Mouse (Mus musculus) ES-Bruce4 (cell line): ENCODE data around the gene Xpnpep2. TPM values are rescaled to one million over a fixed set of nuclear protein-coding genes. Genes with fewer than 3 reads are reported as not detected.

Experiments used
- H3K27ac ChIP-seq: 2 replicates; pipeline ENCODE4 v1.5.1; 2012; ENCODE audit warnings: low read length, inconsistent platforms; ENCODE audit not compliant: insufficient read depth
- H3K27me3 ChIP-seq: 2 replicates; pipeline ENCODE4 v1.6.1; 2012; ENCODE audit warnings: mild to moderate bottlenecking, low read length, inconsistent platforms; ENCODE audit not compliant: control insufficient read depth, poor library complexity, insufficient read depth, severe bottlenecking
- H3K36me3 ChIP-seq: 2 replicates; pipeline ENCODE4 v1.6.1; 2012; ENCODE audit warnings: inconsistent platforms, mild to moderate bottlenecking, low read length, moderate library complexity; ENCODE audit not compliant: control insufficient read depth, poor library complexity, insufficient read depth, severe bottlenecking
- H3K4me1 ChIP-seq: one replicate; pipeline ENCODE4 v1.8.1; 2011; ENCODE audit warnings: low read length; ENCODE audit not compliant: control insufficient read depth, insufficient read depth
- H3K4me3 ChIP-seq: 2 replicates; pipeline ENCODE4 v1.5.1; 2011; ENCODE audit warnings: low read depth, mild to moderate bottlenecking, low read length
- H3K9ac ChIP-seq: 2 replicates; pipeline ENCODE4 v1.6.1; 2012; ENCODE audit warnings: low read depth, mild to moderate bottlenecking, inconsistent platforms; ENCODE audit not compliant: poor library complexity, severe bottlenecking
- H3K9me3 ChIP-seq: replicated peaks from 2 replicates; pipeline ENCODE4 v1.6.1; 2012; ENCODE audit warnings: mild to moderate bottlenecking, low read length, inconsistent platforms; ENCODE audit not compliant: control insufficient read depth, poor library complexity, insufficient read depth, severe bottlenecking
- CTCF ChIP-seq: IDR thresholded peaks from one replicate; pipeline ENCODE4 v1.8.1; 2011; ENCODE audit warnings: low read depth, low read length
- EP300 ChIP-seq: IDR thresholded peaks from 2 replicates; pipeline ENCODE4 v1.6.1; 2011; ENCODE audit warnings: low read depth, low read length; ENCODE audit not compliant: insufficient read depth
- POLR2A ChIP-seq: IDR thresholded peaks from one replicate; pipeline ENCODE4 v1.8.1; 2011; ENCODE audit warnings: low read length; ENCODE audit not compliant: insufficient read depth
- polyA plus RNA-seq: library from polyadenylated mRNA; stranded (reverse); fragments of >200 nt; gene quantifications from 2 replicates; pipeline ENCODE4 v1.2.4, GENCODE M21; 2011; ENCODE audit warnings: low read depth; ENCODE audit not compliant: missing spikeins, insufficient read depth, insufficient read length

Gene Xpnpep2
- polyA plus RNA-seq = 0.21 TPM in 1 of 2 replicates, not detected in the other

GRCm38 (mm10) chrX:48108394-48109315 is at the start of gene Xpnpep2:
Xpnpep2 (plus strand) TSS chrX:48108725.
- H3K27ac ChIP-seq = no peak within 1 kb of the TSS
- no peak within 1 kb of the TSS for H3K4me3 ChIP-seq
- H3K4me1 ChIP-seq = no peaks in the 10 kb centered on the region
- no peak for TF ChIP-seq EP300
- TF ChIP-seq POLR2A = no peak
- TF ChIP-seq CTCF = no peak
- H3K9ac ChIP-seq = no peak within 1 kb of the TSS
- H3K27me3 ChIP-seq = no peaks in the 10 kb centered on the region
- H3K9me3 ChIP-seq = no peaks in the 10 kb centered on the region
- no peaks in the 10 kb centered on the region for H3K36me3 ChIP-seq

- no peak overlapping the region for H3K9ac ChIP-seq
- no peak overlapping the region for H3K27ac ChIP-seq
- H3K27me3 ChIP-seq = no peaks in the 10 kb centered on the region
- H3K4me3 ChIP-seq = no peak overlapping the region
- no peak for TF ChIP-seq POLR2A
- TF ChIP-seq EP300 = no peak
- TF ChIP-seq CTCF = no peak
- H3K9me3 ChIP-seq = no peaks in the 10 kb centered on the region
- no peaks in the 10 kb centered on the region for H3K4me1 ChIP-seq
- no peaks in the 10 kb centered on the region for H3K36me3 ChIP-seq
Observed at GRCm38 (mm10) chrX:48062481-48062880, 46.0 kb upstream of the Xpnpep2 start.

- Histone ChIP-seq H3K9ac (no peak overlapping the region), H3K4me3 (no peak overlapping the region), H3K27me3 (no peaks in the 10 kb centered on the region), H3K36me3 (no peaks in the 10 kb centered on the region), H3K27ac (peak overlapping the region; percentile 33; the same call in 1 of the 2 replicates), H3K9me3 (no peaks in the 10 kb centered on the region), H3K4me1 (no peaks in the 10 kb centered on the region)
- no peak for TF ChIP-seq CTCF
- TF ChIP-seq EP300 = peak; percentile 82
Observed at GRCm38 (mm10) chrX:48064166-48064853, 44.2 kb upstream of the Xpnpep2 start.

GRCm38 (mm10) chrX:48066891-48067290 is 41.6 kb upstream of the Xpnpep2 start:
- H3K36me3 ChIP-seq = no peaks in the 10 kb centered on the region
- no peak overlapping the region for H3K4me3 ChIP-seq

GRCm38 (mm10) chrX:48071961-48072360 is 36.6 kb upstream of the Xpnpep2 start:
- no peaks in the 10 kb centered on the region for H3K9me3 ChIP-seq
- no peak overlapping the region for H3K4me3 ChIP-seq
- no peaks in the 10 kb centered on the region for H3K36me3 ChIP-seq
- H3K27me3 ChIP-seq = peaks cover 5% of the 10 kb centered on the region
- peaks cover 2% of the 10 kb centered on the region for H3K4me1 ChIP-seq
- H3K27ac ChIP-seq = no peak overlapping the region; the same call in 1 of the 2 replicates
- peak; percentile 94 for TF ChIP-seq EP300
- TF ChIP-seq POLR2A = no peak
- no peak for TF ChIP-seq CTCF
- H3K9ac ChIP-seq = no peak overlapping the region

More at GRCm38 (mm10) chrX:48066891-48067290, 41.6 kb upstream of the Xpnpep2 start:
- Histone ChIP-seq H3K4me1 (no peaks in the 10 kb centered on the region), H3K27me3 (no peaks in the 10 kb centered on the region), H3K9me3 (no peaks in the 10 kb centered on the region), H3K27ac (no peak overlapping the region), H3K9ac (no peak overlapping the region)
- TF ChIP-seq CTCF (no peak), EP300 (no peak), POLR2A (no peak)

- no peak for TF ChIP-seq CTCF
- no peak for TF ChIP-seq EP300
- no peak for TF ChIP-seq POLR2A
- H3K27ac ChIP-seq = no peak overlapping the region; the same call in 1 of the 2 replicates
- H3K9ac ChIP-seq = no peak overlapping the region
- H3K4me1 ChIP-seq = peaks cover 2% of the 10 kb centered on the region
- peaks cover 5% of the 10 kb centered on the region for H3K27me3 ChIP-seq
- no peak overlapping the region for H3K4me3 ChIP-seq
- H3K36me3 ChIP-seq = no peaks in the 10 kb centered on the region
- H3K9me3 ChIP-seq = no peaks in the 10 kb centered on the region
Observed at GRCm38 (mm10) chrX:48072401-48072800, 36.1 kb upstream of the Xpnpep2 start.
